Mouse (Mus musculus) G1E-ER4 (cell line): Measurements from ENCODE around the gene Slc2a6. TPM values are rescaled to one million over a fixed set of nuclear protein-coding genes. Genes with fewer than 3 reads are reported as not detected.

Experiments
- GATA1 ChIP-seq: IDR thresholded peaks from one replicate; pipeline ENCODE4 v1.8.0; 2012; ENCODE audit warnings: low read length, inconsistent platforms
- polyA plus RNA-seq: library from polyadenylated mRNA; stranded (reverse); fragments of >175 nt; gene quantifications from 2 replicates; pipeline ENCODE4 v1.2.3, GENCODE M21; 2012

The Slc2a6 gene
- polyA plus RNA-seq, 1 experiment: not detected

- no peak for TF ChIP-seq GATA1
Measured at GRCm38 (mm10) chr2:27044166-27044565, 16.4 kb upstream of the Slc2a6 start.

GRCm38 (mm10) chr2:27043461-27043860 lies 15.7 kb upstream of the Slc2a6 start:
- no peak for TF ChIP-seq GATA1

GRCm38 (mm10) chr2:27042131-27042844 lies 14.5 kb upstream of the Slc2a6 start:
- TF ChIP-seq GATA1: no peak

- no peak for TF ChIP-seq GATA1
Measured at GRCm38 (mm10) chr2:27039286-27039685, 11.5 kb upstream of the Slc2a6 start.

- no peak for TF ChIP-seq GATA1
Measured at GRCm38 (mm10) chr2:27038596-27038995, 10.8 kb upstream of the Slc2a6 start.

GRCm38 (mm10) chr2:27037008-27037407 lies 9.2 kb upstream of the Slc2a6 start:
- no peak for TF ChIP-seq GATA1

GRCm38 (mm10) chr2:27036003-27036402 lies 8.2 kb upstream of the Slc2a6 start:
- no peak for TF ChIP-seq GATA1

- no peak for TF ChIP-seq GATA1
Measured at GRCm38 (mm10) chr2:27032361-27032760, 4.6 kb upstream of the Slc2a6 start.

GRCm38 (mm10) chr2:27028437-27029015 lies 728 bp upstream of the Slc2a6 start:
- no peak for TF ChIP-seq GATA1

- TF ChIP-seq GATA1: no peak
Measured at GRCm38 (mm10) chr2:27026857-27027617, 761 bp downstream of the Slc2a6 start.

- no peak for TF ChIP-seq GATA1
Measured at GRCm38 (mm10) chr2:27026332-27026731, 1.5 kb downstream of the Slc2a6 start.

GRCm38 (mm10) chr2:27025545-27025944 lies 2.3 kb downstream of the Slc2a6 start:
- TF ChIP-seq GATA1: no peak

GRCm38 (mm10) chr2:27024136-27024535 lies 3.7 kb downstream of the Slc2a6 start:
- TF ChIP-seq GATA1: no peak

- TF ChIP-seq GATA1: no peak
Measured at GRCm38 (mm10) chr2:27022612-27023011, 5.2 kb downstream of the Slc2a6 start.

- no peak for TF ChIP-seq GATA1
Measured at GRCm38 (mm10) chr2:27021103-27021502, 6.7 kb downstream of the Slc2a6 start.

GRCm38 (mm10) chr2:27019530-27019929 lies 8.3 kb downstream of the Slc2a6 start:
- TF ChIP-seq GATA1: no peak

GRCm38 (mm10) chr2:27017802-27018201 lies 10.0 kb downstream of the Slc2a6 start:
- TF ChIP-seq GATA1: no peak
